Mouse (Mus musculus) E14TG2a.4 (cell line): ENCODE results near the gene Yipf2.

Source experiments
- H3K27me3 ChIP-seq: 2 replicates; pipeline ENCODE4 v1.6.1; 2014; ENCODE audit warnings: low read length, control low read depth; ENCODE audit not compliant: insufficient read depth
- H3K36me3 ChIP-seq: 2 replicates; pipeline ENCODE4 v1.6.1; 2014; ENCODE audit warnings: low read length, control low read depth; ENCODE audit not compliant: insufficient read depth
- H3K4me1 ChIP-seq: replicated peaks from 2 replicates; pipeline ENCODE4 v1.6.1; 2014; ENCODE audit warnings: low read depth, low read length, control low read depth
- H3K4me3 ChIP-seq: replicated peaks from 2 replicates; pipeline ENCODE4 v1.5.1; 2014; ENCODE audit warnings: mild to moderate bottlenecking, low read length
- H3K9me3 ChIP-seq: 2 replicates; pipeline ENCODE4 v1.6.1; 2014; ENCODE audit warnings: low read length, control low read depth
- CTCF ChIP-seq: conservative IDR thresholded peaks from 2 replicates; pipeline ENCODE4 v1.5.1; 2014; ENCODE audit warnings: low read length
- NANOG ChIP-seq: IDR thresholded peaks from 2 replicates; pipeline ENCODE4 v1.6.1; 2014; ENCODE audit warnings: borderline replicate concordance, low read length, mixed read lengths
- POU5F1 ChIP-seq: IDR thresholded peaks from 2 replicates; pipeline ENCODE4 v1.6.1; 2014; ENCODE audit warnings: low read length, borderline replicate concordance

The Yipf2 gene

DNA sequence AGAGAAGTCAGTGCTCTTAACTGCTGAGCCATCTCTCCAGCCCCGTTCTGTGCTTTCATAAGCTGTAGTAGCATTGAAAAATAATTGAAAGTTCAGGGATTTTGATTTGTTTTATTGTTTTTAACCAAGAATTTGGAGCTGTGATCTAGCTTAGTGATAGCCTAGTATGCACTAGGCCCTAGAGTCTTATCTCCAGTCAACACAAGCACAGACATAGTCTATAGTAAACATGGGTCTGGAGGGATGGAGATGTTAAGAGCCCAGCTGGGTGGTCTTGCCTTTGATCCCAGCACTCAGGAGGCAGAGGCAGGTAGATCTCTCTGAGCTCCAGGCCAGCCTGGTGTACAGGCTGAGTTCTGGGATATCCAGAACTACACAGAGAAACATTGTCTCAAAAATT lies 30.0 kb upstream of the Yipf2 start:
- H3K4me1 ChIP-seq, result peaks cover 68% of the 10 kb centered on the region
- H3K9me3 ChIP-seq, result no peaks in the 10 kb centered on the region
- no peaks in the 10 kb centered on the region for H3K27me3 ChIP-seq
- H3K4me3 ChIP-seq, result no peak overlapping the region
- TF ChIP-seq POU5F1 (no peak), NANOG (no peak), CTCF (no peak)
- H3K36me3 ChIP-seq, result peaks cover 16% of the 10 kb centered on the region

GRCm38 (mm10) chr9:21620229-21620628 lies 27.6 kb upstream of the Yipf2 start:
- H3K9me3 ChIP-seq, result no peaks in the 10 kb centered on the region
- peaks cover 16% of the 10 kb centered on the region for H3K36me3 ChIP-seq
- TF ChIP-seq POU5F1 (no peak), CTCF (no peak), NANOG (no peak)
- no peaks in the 10 kb centered on the region for H3K27me3 ChIP-seq
- H3K4me1 ChIP-seq, result peaks cover 59% of the 10 kb centered on the region
- no peak overlapping the region for H3K4me3 ChIP-seq

- peak overlapping the region; percentile 89 for H3K4me3 ChIP-seq
- H3K9me3 ChIP-seq, result no peaks in the 10 kb centered on the region
- H3K27me3 ChIP-seq, result no peaks in the 10 kb centered on the region
- H3K4me1 ChIP-seq, result peaks cover 57% of the 10 kb centered on the region
- TF ChIP-seq POU5F1 (no peak), CTCF (no peak), NANOG (no peak)
- H3K36me3 ChIP-seq, result peaks cover 16% of the 10 kb centered on the region
These were observed 24.4 kb upstream of the Yipf2 start for GRCm38 (mm10) chr9:21617066-21617465.

DNA sequence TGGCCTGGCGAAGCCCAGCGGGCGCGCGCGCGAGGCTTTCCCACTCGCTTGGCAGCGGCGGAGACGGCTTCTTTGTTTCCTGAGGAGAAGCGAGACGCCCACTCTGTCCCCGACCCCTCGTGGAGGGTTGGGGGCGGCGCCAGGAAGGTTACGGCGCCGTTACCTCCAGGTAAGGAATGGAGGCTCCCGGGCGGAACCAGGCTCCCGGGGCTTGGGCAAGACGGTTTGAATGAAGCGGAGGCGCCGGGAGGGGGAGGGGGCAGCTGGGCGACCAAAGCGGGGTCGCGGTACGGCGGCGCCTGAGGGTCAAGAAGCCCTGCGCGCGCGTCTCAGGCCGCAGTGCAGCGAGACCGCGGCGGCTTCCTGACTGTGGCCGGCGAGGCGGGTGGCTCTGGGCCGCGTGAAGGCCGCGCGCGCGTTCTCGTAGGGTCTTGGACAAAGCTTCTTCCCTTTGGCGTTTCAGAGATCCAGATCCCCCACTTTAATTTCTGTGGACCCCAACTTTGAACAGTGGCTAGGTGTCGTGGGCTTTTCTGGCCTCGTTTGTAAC lies 23.7 kb upstream of the Yipf2 start:
- peak overlapping the region; percentile 89 for H3K4me3 ChIP-seq
- H3K4me1 ChIP-seq, result peaks cover 53% of the 10 kb centered on the region
- H3K27me3 ChIP-seq, result no peaks in the 10 kb centered on the region
- H3K36me3 ChIP-seq, result peaks cover 16% of the 10 kb centered on the region
- TF ChIP-seq NANOG (no peak), POU5F1 (no peak), CTCF (no peak)
- no peaks in the 10 kb centered on the region for H3K9me3 ChIP-seq

DNA sequence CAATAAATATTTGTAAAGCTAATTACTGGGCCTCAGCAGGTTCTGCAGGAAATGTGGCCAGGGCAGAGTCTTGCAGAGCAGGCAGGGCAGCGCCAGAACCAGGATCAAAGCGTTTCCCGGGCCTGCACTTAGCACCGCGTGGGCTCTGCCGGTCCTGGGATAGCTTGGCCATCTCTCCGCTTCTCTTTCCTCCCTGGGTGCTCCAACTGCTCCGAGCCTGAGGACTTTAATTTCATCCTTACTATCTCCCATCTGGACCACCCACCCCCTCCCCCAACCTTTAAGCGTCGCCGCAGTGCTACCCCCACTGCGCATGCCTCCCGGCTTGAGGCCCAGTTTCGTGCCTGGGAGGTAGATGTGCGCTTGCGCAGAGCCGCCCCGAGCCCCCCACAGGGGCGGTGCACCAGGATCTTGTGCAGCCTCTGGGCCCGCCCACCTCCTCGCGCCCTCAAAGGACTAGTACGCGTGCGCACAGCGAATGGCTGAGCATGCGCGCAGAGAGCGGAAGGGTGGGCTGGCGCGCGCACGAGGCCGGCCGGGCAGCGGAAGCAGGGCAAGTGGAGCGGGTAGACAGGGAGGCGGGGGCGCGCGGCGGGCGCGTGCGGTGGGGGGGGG lies 23.1 kb upstream of the Yipf2 start, which contains the start of gene Smarca4:
TSS of gene Smarca4 (plus strand) at position 553 of the 615 bp plus-strand sequence.
- H3K36me3 ChIP-seq, result peaks cover 16% of the 10 kb centered on the region
- H3K4me1 ChIP-seq, result peaks cover 51% of the 10 kb centered on the region
- peak within 1 kb of the TSS; percentile 89 for H3K4me3 ChIP-seq
- H3K27me3 ChIP-seq, result no peaks in the 10 kb centered on the region
- TF ChIP-seq POU5F1 (no peak), NANOG (no peak), CTCF (no peak)
- H3K9me3 ChIP-seq, result no peaks in the 10 kb centered on the region

DNA sequence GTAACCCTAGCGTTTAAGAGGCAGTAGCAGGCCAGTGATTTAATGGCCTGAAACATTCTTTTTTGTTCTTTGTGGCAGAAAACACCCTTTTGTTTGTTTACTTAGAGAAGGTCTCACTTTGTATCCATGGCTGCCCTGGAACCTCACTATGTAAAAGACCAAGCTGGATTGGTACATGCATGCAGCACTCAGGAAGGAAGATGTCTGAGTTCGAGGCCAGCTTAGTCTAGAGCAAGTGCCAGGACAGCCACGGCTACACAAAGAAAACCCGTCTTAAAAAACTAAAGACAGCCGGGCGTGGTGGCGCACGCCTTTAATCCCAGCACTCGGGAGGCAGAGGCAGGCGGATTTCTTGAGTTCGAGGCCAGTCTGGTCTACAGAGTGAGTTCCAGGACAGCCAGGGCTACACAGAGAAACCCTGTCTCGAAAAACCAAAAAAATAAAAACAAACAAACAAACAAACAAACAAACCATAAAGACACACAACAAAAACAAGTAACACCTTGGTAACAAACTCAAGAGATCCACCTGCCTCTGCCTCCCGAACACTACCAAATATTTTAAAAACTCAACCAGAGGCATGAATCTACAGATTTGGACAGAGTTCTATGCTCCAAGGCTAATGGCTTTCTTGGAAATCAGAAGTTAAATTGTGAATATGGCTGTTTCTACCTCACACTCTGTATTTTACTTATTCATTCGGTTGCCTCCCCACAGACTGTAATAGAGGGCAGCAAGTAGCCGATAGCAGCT lies 22.4 kb upstream of the Yipf2 start:
- H3K4me1 ChIP-seq, result peaks cover 51% of the 10 kb centered on the region
- H3K27me3 ChIP-seq, result no peaks in the 10 kb centered on the region
- H3K36me3 ChIP-seq, result peaks cover 16% of the 10 kb centered on the region
- no peaks in the 10 kb centered on the region for H3K9me3 ChIP-seq
- peak overlapping the region; percentile 87 for H3K4me3 ChIP-seq
- TF ChIP-seq POU5F1 (no peak), NANOG (no peak), CTCF (no peak)

GRCm38 (mm10) chr9:21609861-21610260 lies 17.2 kb upstream of the Yipf2 start:
- Histone ChIP-seq H3K36me3 (no peaks in the 10 kb centered on the region), H3K27me3 (no peaks in the 10 kb centered on the region), H3K4me1 (peaks cover 63% of the 10 kb centered on the region), H3K4me3 (no peak overlapping the region), H3K9me3 (no peaks in the 10 kb centered on the region)
- TF ChIP-seq CTCF, result no peak
- TF ChIP-seq NANOG, result no peak
- TF ChIP-seq POU5F1, result no peak

DNA sequence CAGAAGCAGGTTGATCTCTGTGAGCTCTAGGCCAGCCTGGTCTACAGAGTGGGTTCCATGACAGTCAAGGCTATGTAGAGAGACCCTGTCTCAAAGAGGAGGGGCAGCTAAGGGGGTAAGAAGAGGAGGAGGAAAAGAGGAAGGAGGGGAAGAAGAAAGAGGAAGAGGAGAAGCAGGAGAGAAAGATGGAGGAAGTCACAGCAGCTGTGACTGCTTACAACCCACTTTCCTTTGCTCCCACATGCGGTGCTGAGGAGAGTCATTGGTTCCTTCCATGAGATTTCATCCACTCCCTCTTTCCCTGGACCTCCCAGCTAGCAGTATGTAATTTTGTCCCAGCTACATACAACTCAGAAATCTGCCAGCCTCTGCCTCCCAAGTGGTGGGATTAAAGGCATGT lies 14.0 kb upstream of the Yipf2 start:
- Histone ChIP-seq H3K27me3 (no peaks in the 10 kb centered on the region), H3K4me1 (peaks cover 53% of the 10 kb centered on the region), H3K9me3 (no peaks in the 10 kb centered on the region), H3K36me3 (no peaks in the 10 kb centered on the region), H3K4me3 (no peak overlapping the region)
- TF ChIP-seq NANOG (no peak), POU5F1 (no peak), CTCF (no peak)
